Mouse (Mus musculus): ENCODE measurements around the gene Gpr146. TPM values are rescaled to one million over a fixed set of nuclear protein-coding genes. Genes with fewer than 3 reads are reported as not detected.

Gene Gpr146
- polyA plus RNA-seq, 1 experiment, result not detected

GRCm38 (mm10) chr5:139402106-139402505 is 24.6 kb downstream of the Gpr146 start:
- WGBS, result 98% methylated on average over 2 of the region's 2 CpGs
- Histone ChIP-seq H3K4me3 (ENCODE audit: insufficient read depth, low read depth, low read length) (no peak overlapping the region), H3K27ac (ENCODE audit: insufficient read depth, low read depth, low read length) (no peak overlapping the region)

GRCm38 (mm10) chr5:139403692-139404260 is 26.3 kb downstream of the Gpr146 start:
- Histone ChIP-seq H3K4me3 (ENCODE audit: insufficient read depth, low read depth, low read length) (no peak overlapping the region), H3K27ac (ENCODE audit: insufficient read depth, low read depth, low read length) (no peak overlapping the region), H3K4me1 (ENCODE audit: control insufficient read depth, insufficient read depth, low read length) (peaks cover 5% of the 10 kb centered on the region)
- WGBS, result 95% methylated on average over 8 of the region's 8 CpGs
- TF ChIP-seq CTCF (IDR thresholded peaks at IDR 0.05; ENCODE audit: insufficient read depth, low read depth, low read length) (no peak), POLR2A (IDR thresholded peaks at IDR 0.05; ENCODE audit: insufficient read depth, low read depth, low read length) (no peak)

More at GRCm38 (mm10) chr5:139402106-139402505, 24.6 kb downstream of the Gpr146 start:
- TF ChIP-seq CTCF (IDR thresholded peaks at IDR 0.05; ENCODE audit: insufficient read depth, low read depth, low read length) (no peak), POLR2A (IDR thresholded peaks at IDR 0.05; ENCODE audit: insufficient read depth, low read depth, low read length) (no peak)
- H3K4me1 ChIP-seq (ENCODE audit: control insufficient read depth, insufficient read depth, low read length), result peaks cover 13% of the 10 kb centered on the region

- no peak for TF ChIP-seq CTCF (IDR thresholded peaks at IDR 0.05; ENCODE audit: insufficient read depth, low read depth, low read length)
- no peak for TF ChIP-seq POLR2A (IDR thresholded peaks at IDR 0.05; ENCODE audit: insufficient read depth, low read depth, low read length)
- 93% methylated on average over 6 of the region's 6 CpGs for WGBS
- Histone ChIP-seq H3K27ac (ENCODE audit: insufficient read depth, low read depth, low read length) (no peak within 1 kb of the TSS), H3K4me3 (ENCODE audit: insufficient read depth, low read depth, low read length) (no peak within 1 kb of the TSS), H3K4me1 (ENCODE audit: control insufficient read depth, insufficient read depth, low read length) (peaks cover under 1% of the 10 kb centered on the region)
These were observed 27.4 kb downstream of the Gpr146 start, which contains the start of gene C130050O18Rik for GRCm38 (mm10) chr5:139404801-139405401. Gene C130050O18Rik, plus strand, starts transcription at chr5:139405280.

- H3K4me3 ChIP-seq (ENCODE audit: insufficient read depth, low read depth, low read length), result no peak overlapping the region
- WGBS, result 93% methylated on average over 7 of the region's 7 CpGs
- TF ChIP-seq POLR2A (IDR thresholded peaks at IDR 0.05; ENCODE audit: insufficient read depth, low read depth, low read length) (no peak), CTCF (IDR thresholded peaks at IDR 0.05; ENCODE audit: insufficient read depth, low read depth, low read length) (no peak)
- no peak overlapping the region for H3K27ac ChIP-seq (ENCODE audit: insufficient read depth, low read depth, low read length)
- H3K4me1 ChIP-seq (ENCODE audit: control insufficient read depth, insufficient read depth, low read length), result no peaks in the 10 kb centered on the region; the same call in 1 of the 2 replicates
These were observed 28.0 kb downstream of the Gpr146 start for GRCm38 (mm10) chr5:139405478-139405877.

GRCm38 (mm10) chr5:139405953-139406352 is 28.5 kb downstream of the Gpr146 start:
- WGBS, result 85% methylated on average over 3 of the region's 3 CpGs
- Histone ChIP-seq H3K4me3 (ENCODE audit: insufficient read depth, low read depth, low read length) (no peak overlapping the region), H3K27ac (ENCODE audit: insufficient read depth, low read depth, low read length) (no peak overlapping the region), H3K4me1 (ENCODE audit: control insufficient read depth, insufficient read depth, low read length) (no peaks in the 10 kb centered on the region; the same call in 1 of the 2 replicates)
- TF ChIP-seq POLR2A (IDR thresholded peaks at IDR 0.05; ENCODE audit: insufficient read depth, low read depth, low read length), result no peak
- TF ChIP-seq CTCF (IDR thresholded peaks at IDR 0.05; ENCODE audit: insufficient read depth, low read depth, low read length), result no peak

- 83% methylated on average over 14 of the region's 14 CpGs for WGBS
- no peak overlapping the region for H3K27ac ChIP-seq (ENCODE audit: insufficient read depth, low read depth, low read length)
- TF ChIP-seq CTCF (IDR thresholded peaks at IDR 0.05; ENCODE audit: insufficient read depth, low read depth, low read length) (no peak), POLR2A (IDR thresholded peaks at IDR 0.05; ENCODE audit: insufficient read depth, low read depth, low read length) (no peak)
- H3K4me1 ChIP-seq (ENCODE audit: control insufficient read depth, insufficient read depth, low read length), result no peaks in the 10 kb centered on the region; the same call in 1 of the 2 replicates
- H3K4me3 ChIP-seq (ENCODE audit: insufficient read depth, low read depth, low read length), result no peak overlapping the region
These were observed 29.8 kb downstream of the Gpr146 start for GRCm38 (mm10) chr5:139407121-139407885.

GRCm38 (mm10) chr5:139408511-139408910 is 31.0 kb downstream of the Gpr146 start:
- H3K4me3 ChIP-seq (ENCODE audit: insufficient read depth, low read depth, low read length), result no peak overlapping the region
- no peaks in the 10 kb centered on the region; the same call in 1 of the 2 replicates for H3K4me1 ChIP-seq (ENCODE audit: control insufficient read depth, insufficient read depth, low read length)
- WGBS, result 85% methylated on average over 7 of the region's 7 CpGs
- TF ChIP-seq POLR2A (IDR thresholded peaks at IDR 0.05; ENCODE audit: insufficient read depth, low read depth, low read length), result no peak
- no peak for TF ChIP-seq CTCF (IDR thresholded peaks at IDR 0.05; ENCODE audit: insufficient read depth, low read depth, low read length)
- no peak overlapping the region for H3K27ac ChIP-seq (ENCODE audit: insufficient read depth, low read depth, low read length)

- H3K4me1 ChIP-seq (ENCODE audit: control insufficient read depth, insufficient read depth, low read length), result no peaks in the 10 kb centered on the region; the same call in 1 of the 2 replicates
- TF ChIP-seq POLR2A (IDR thresholded peaks at IDR 0.05; ENCODE audit: insufficient read depth, low read depth, low read length) (no peak), CTCF (IDR thresholded peaks at IDR 0.05; ENCODE audit: insufficient read depth, low read depth, low read length) (no peak)
- 85% methylated on average over 12 of the region's 12 CpGs for WGBS
- no peak overlapping the region for H3K4me3 ChIP-seq (ENCODE audit: insufficient read depth, low read depth, low read length)
- no peak overlapping the region for H3K27ac ChIP-seq (ENCODE audit: insufficient read depth, low read depth, low read length)
These were observed 31.9 kb downstream of the Gpr146 start for GRCm38 (mm10) chr5:139409412-139409811.

GRCm38 (mm10) chr5:139410056-139410455 is 32.6 kb downstream of the Gpr146 start:
- H3K4me1 ChIP-seq (ENCODE audit: control insufficient read depth, insufficient read depth, low read length), result no peaks in the 10 kb centered on the region; the same call in 1 of the 2 replicates
- no peak overlapping the region for H3K4me3 ChIP-seq (ENCODE audit: insufficient read depth, low read depth, low read length)
- 86% methylated on average over 4 of the region's 4 CpGs for WGBS
- TF ChIP-seq POLR2A (IDR thresholded peaks at IDR 0.05; ENCODE audit: insufficient read depth, low read depth, low read length) (no peak), CTCF (IDR thresholded peaks at IDR 0.05; ENCODE audit: insufficient read depth, low read depth, low read length) (no peak)
- no peak overlapping the region for H3K27ac ChIP-seq (ENCODE audit: insufficient read depth, low read depth, low read length)
